Mouse (Mus musculus) stomach, embryonic 14.5 days (tissue): Measurements from ENCODE around the gene Igflr1. TPM values are rescaled to one million over a fixed set of nuclear protein-coding genes. Genes with fewer than 3 reads are reported as not detected.
A peak's percentile ranks its signal among the peaks of the same experiment; 100 is the strongest.

ENCODE experiments used
- ATAC-seq: fragments of 200-750 bp; cut with Nextera tagmentation; 2 replicates; pipeline ENCODE4 v1.8.0; 2017; ENCODE audit warnings: low read depth, moderate TSS enrichment; ENCODE audit not compliant: insufficient number of reproducible peaks, insufficient read depth, low FRiP score
- H3K27ac ChIP-seq: fragments of 300-500 bp; sonication (generic); 2 replicates; pipeline ENCODE4 v1.5.1; 2014; ENCODE audit warnings: mild to moderate bottlenecking, low read length, moderate library complexity, mixed read lengths
- H3K27me3 ChIP-seq: fragments of 300-500 bp; sonication (generic); 2 replicates; pipeline ENCODE4 v1.6.1; 2014; ENCODE audit warnings: low read length, control low read depth, mixed read lengths; ENCODE audit not compliant: control insufficient read depth, insufficient read depth
- H3K36me3 ChIP-seq: fragments of 300-500 bp; sonication (generic); 2 replicates; pipeline ENCODE4 v1.6.1; 2014; ENCODE audit warnings: mild to moderate bottlenecking, control low read depth, low read length, moderate library complexity, mixed read lengths; ENCODE audit not compliant: control insufficient read depth, insufficient read depth
- H3K4me1 ChIP-seq: fragments of 300-500 bp; sonication (generic); 2 replicates; pipeline ENCODE4 v1.6.1; 2014; ENCODE audit warnings: low read length, control low read depth, mixed read lengths; ENCODE audit not compliant: control insufficient read depth, insufficient read depth
- H3K4me2 ChIP-seq: fragments of 300-500 bp; sonication (generic); replicated peaks from 2 replicates; pipeline ENCODE4 v1.6.1; 2014; ENCODE audit warnings: low read depth, low read length, control low read depth
- H3K4me3 ChIP-seq: fragments of 300-500 bp; sonication (generic); 2 replicates; pipeline ENCODE4 v1.5.1; 2014; ENCODE audit warnings: low read depth, low read length, control low read depth
- H3K9ac ChIP-seq: fragments of 300-500 bp; sonication (generic); replicated peaks from 2 replicates; pipeline ENCODE4 v1.6.1; 2014; ENCODE audit warnings: low read depth, mild to moderate bottlenecking, control low read depth, low read length, moderate library complexity, mixed read lengths
- H3K9me3 ChIP-seq: fragments of 300-500 bp; sonication (generic); 2 replicates; pipeline ENCODE4 v1.6.1; 2016; ENCODE audit warnings: low read depth, low read length, control low read depth; ENCODE audit not compliant: control insufficient read depth
- WGBS: fragments of 180-500 bp; shearing (Covaris S2); extraction: QIAGEN DNeasy Blood & Tissue Kit; methylation state at CpG from one replicate; pipeline ENCODE4 v1.1.7; 2014; 5-methylcytosine and 5-hydroxymethylcytosine counted together
- polyA plus RNA-seq: library from polyadenylated mRNA; unstranded; fragments of >200 nt; fragmentation: Nextera tagmentation; extraction: Ambion mirVana; gene quantifications from 2 replicates; pipeline ENCODE4 v1.2.1, GENCODE M21; 2014

Igflr1 gene
- polyA plus RNA-seq, 1 experiment from 2014 or later, result 1.3 TPM

DNA sequence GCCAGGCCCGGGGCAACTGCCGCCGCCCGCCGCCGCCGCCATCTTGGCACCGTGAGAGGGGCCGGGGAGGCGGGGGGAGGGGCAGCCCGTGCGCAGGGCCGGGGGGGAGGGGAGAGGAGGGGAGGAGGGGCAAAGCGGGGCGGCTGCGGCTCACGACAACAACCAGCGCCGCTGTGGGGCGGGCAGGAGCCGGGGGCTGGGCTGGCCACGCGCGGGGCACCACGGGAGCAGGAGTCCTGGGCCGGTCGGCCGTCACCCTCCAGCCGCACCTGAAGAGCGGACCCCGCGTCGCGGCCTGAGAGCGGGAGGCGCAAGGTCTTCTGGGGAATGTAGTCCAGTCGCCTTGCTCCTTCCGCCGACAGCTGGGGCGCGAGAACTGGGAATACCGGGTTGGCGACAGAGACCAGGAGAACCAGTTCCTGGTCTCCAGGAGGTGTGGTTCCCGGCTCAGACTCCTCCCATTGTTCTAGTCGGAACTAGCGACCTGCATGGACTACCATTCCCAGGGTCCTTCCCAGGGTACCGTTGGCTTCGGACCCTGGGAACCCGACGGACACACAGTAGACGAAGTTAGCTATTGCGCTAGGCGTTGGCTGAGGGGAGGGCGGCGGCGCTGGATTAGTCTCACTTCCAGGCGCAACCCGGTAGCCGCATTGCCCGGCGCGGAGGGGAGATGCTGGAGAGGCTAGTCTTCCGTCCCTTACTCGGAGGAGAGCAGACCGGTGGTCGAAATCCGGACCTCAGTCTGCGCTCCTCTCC lies 23.6 kb downstream of the Igflr1 start, which contains the start of gene Kmt2b:
Gene Kmt2b (minus strand): TSS at position 51 of the 759 bp plus-strand sequence.
- Histone ChIP-seq H3K36me3 (peaks cover 29% of the 10 kb centered on the region), H3K27me3 (no peaks in the 10 kb centered on the region), H3K9ac (peak within 1 kb of the TSS; percentile 90), H3K4me1 (peaks cover 17% of the 10 kb centered on the region; the same call in 1 of the 2 replicates), H3K4me3 (peak within 1 kb of the TSS; percentile 91), H3K4me2 (peak within 1 kb of the TSS; percentile 94), H3K9me3 (no peaks in the 10 kb centered on the region), H3K27ac (peak within 1 kb of the TSS; percentile 91)
- ATAC-seq, result peak; percentile 96
- 0% methylated on average over 48 of the region's 68 CpGs for WGBS

DNA sequence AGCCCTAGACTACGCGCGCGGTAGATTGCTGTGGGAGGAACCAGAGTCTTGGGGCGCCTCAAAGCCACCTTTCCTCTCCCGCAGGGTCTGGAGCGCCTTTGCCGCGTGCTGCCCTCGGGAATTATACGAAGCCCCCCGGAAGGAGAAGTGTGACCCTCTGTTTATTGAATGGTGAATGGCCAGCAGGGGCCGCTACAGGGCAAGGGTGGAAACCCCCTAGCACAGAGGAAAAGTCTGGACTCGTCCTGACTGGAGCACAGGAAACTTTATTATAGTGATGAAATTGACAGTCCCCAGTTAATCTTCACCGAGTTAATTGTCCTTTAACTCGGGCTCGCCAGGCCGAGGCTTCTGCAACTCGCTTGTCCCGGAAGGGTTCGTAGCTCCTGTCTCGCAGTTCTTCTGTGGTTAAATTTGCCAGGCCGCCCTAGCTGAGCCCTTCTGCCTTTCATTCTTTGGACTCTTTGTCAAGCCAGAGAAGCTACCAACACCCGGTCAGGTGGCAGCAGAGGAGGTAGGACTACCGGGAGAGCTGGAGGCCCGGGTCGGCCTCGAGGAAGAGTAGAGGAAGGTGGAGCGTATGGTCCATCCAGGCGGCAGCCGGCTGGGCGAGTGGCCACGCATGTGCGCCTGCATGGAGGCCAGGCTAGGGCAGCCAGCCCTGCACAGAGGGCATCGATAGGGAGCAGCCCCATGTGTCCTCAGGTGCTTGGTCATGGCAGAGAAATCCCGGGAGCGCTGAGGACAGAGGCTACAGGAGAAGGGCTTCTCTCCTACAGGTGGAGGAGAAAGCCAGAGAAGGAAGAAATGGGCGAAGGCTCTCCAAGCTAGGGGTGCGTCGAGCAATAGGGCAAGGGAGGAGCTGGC lies 24.4 kb downstream of the Igflr1 start:
- Histone ChIP-seq H3K4me3 (peak overlapping the region; percentile 91), H3K9me3 (no peaks in the 10 kb centered on the region), H3K36me3 (peaks cover 20% of the 10 kb centered on the region), H3K9ac (no peak overlapping the region), H3K27ac (peak overlapping the region; percentile 64; the same call in 1 of the 2 replicates), H3K27me3 (no peaks in the 10 kb centered on the region), H3K4me2 (peak overlapping the region; percentile 54), H3K4me1 (peaks cover 17% of the 10 kb centered on the region; the same call in 1 of the 2 replicates)
- ATAC-seq, result peak; percentile 60
- WGBS, result 24% methylated on average over 40 of the region's 40 CpGs

DNA sequence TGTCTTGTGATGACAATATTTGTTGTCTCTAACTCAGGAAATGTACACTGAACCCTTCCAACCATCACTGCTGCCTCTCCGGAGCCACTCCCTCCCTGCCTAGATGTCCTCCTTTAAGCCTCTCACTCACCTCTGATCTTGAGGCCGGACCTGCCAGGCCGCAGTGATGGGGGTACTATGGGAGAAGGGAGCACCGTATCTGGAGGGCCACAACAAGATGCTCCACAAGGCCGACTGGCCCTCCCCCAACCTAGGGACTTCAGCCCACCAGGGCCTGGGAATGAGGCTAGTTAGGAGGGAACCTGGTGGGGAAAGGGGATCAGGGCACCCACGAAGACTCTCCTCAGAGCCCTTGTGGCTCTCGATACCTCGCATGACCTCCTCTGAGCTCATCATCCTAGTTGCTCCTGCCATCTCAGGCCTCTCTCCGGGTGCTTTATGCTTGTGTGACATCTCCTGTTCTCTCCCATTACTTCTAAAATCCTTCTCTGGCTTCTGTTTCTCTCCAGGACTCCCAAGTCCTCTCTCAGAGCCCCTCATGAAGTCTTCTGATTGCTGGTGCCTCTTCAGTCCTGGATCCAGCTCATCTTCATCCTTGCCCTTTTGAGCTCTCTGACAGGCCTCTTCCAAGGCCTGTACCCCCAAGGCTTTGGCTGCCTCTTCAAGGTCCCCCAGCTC lies 25.8 kb downstream of the Igflr1 start:
- Histone ChIP-seq H3K9ac (no peak overlapping the region), H3K36me3 (peaks cover 6% of the 10 kb centered on the region), H3K4me2 (no peak overlapping the region)

DNA sequence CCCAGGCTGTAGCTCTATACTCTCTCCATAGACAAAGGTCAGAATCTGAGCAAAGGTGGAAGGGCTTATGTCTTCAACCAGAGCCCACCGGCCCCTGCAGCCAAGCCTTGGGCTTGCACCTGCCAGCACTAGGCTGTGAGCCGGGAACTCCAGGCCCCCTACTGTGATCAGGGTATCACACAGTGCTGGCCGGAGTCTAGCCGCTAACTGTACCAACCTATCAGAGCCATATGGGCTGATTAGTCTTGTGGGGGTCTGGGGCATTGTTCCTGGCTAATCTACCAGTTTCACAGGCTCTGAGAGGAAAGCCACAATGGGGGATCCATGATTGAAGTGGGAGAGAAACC lies 26.4 kb downstream of the Igflr1 start:
- peaks cover 1% of the 10 kb centered on the region; the same call in 1 of the 2 replicates for H3K36me3 ChIP-seq
- ATAC-seq, result no peak
- no peak overlapping the region for H3K4me3 ChIP-seq
- H3K27ac ChIP-seq, result no peak overlapping the region
- 68% methylated on average over 4 of the region's 4 CpGs for WGBS
- no peaks in the 10 kb centered on the region for H3K9me3 ChIP-seq
- H3K4me1 ChIP-seq, result peaks cover 15% of the 10 kb centered on the region; the same call in 1 of the 2 replicates
- no peak overlapping the region for H3K4me2 ChIP-seq
- no peak overlapping the region for H3K9ac ChIP-seq
- no peaks in the 10 kb centered on the region for H3K27me3 ChIP-seq

More for the DNA sequence above, 25.8 kb downstream of the Igflr1 start:
- 84% methylated on average over 9 of the region's 9 CpGs for WGBS
- Histone ChIP-seq H3K4me3 (no peak overlapping the region), H3K9me3 (no peaks in the 10 kb centered on the region), H3K4me1 (peaks cover 17% of the 10 kb centered on the region; the same call in 1 of the 2 replicates), H3K27me3 (no peaks in the 10 kb centered on the region), H3K27ac (no peak overlapping the region)
- no peak for ATAC-seq

DNA sequence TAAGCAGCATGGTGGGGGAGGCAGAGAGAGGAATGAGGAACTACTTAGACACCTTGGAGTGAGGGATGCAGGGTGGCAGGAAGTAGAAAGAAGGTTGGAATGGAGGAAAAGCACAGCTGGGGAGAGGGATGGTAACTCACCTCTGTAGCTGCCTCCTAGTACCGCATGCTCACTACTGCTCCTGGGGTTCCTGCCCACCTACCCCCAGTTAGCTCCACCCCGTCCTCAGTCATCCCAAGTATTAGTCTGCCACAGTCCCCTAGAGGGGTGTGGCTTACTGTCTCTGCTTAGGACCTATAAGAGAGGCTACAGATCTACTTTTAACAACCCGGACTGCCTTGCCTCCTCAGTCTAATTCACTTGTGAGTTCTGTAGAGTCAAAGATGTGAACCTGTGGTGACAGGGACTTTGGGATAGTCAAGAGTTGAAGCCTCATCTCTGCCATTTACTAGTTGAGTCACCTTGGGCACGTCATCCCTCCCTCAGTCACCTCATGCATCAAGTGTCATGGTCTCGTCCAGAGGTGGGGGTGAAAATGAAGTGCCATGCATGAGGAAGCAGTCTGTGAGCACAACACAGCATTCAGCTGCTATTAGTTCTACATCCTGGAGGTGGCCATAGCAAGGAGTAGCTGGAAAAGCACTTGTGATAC lies 27.7 kb downstream of the Igflr1 start:
- Histone ChIP-seq H3K9ac (no peak overlapping the region), H3K9me3 (no peaks in the 10 kb centered on the region), H3K27ac (no peak overlapping the region), H3K27me3 (no peaks in the 10 kb centered on the region), H3K4me3 (no peak overlapping the region), H3K36me3 (no peaks in the 10 kb centered on the region), H3K4me2 (no peak overlapping the region), H3K4me1 (peaks cover 5% of the 10 kb centered on the region; the same call in 1 of the 2 replicates)
- ATAC-seq, result no peak
- WGBS, result 45% methylated on average over 5 of the region's 5 CpGs

DNA sequence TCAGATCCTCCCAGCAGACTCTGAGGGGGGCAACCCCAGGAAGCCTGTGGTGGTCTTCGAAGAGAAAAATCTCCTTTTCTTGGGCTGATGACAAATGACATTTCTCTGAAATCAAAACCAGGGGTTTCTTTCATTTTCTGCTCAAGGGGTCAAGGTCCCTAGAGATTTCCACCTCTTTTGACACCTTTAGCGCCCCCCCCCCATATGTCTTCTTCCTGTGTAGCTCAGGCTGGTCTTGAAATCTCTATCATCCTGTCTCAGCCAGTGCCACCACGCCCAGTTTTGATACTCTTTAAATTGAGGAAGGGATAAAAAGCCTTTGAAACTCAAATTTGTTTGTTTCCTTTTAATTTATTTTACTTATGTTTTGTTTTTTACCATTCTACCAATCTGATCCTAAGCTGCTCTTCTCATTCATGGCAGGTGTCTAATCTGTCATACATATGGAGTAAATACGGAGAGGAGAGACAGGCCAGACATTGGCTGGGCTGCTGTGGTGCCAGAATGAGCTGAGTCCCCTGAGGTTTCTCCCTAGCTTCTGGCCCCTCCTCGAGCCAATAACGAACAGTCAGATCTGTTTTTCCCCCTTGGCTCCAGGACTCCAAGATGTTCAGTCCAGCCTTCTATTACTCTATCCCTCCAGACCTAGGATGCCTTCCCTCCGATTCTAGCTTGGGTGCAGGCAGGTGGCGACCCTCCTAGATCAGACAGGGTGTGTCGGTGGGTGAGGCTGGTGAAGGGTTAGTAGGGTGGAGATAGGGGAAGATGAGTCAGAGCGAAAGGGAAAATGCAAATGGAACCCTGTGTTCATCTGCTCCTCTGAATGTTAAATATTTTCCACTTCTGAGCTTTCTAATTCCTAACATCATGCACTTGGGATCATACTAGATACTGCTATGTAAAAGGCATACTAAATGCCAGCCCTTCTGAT lies 28.6 kb downstream of the Igflr1 start:
- WGBS, result 76% methylated on average over 10 of the region's 10 CpGs
- no peak overlapping the region for H3K4me3 ChIP-seq
- H3K9ac ChIP-seq, result no peak overlapping the region
- no peak for ATAC-seq
- no peaks in the 10 kb centered on the region for H3K9me3 ChIP-seq
- no peak overlapping the region for H3K27ac ChIP-seq
- H3K36me3 ChIP-seq, result no peaks in the 10 kb centered on the region
- H3K27me3 ChIP-seq, result no peaks in the 10 kb centered on the region
- H3K4me1 ChIP-seq, result peaks cover 5% of the 10 kb centered on the region; the same call in 1 of the 2 replicates
- H3K4me2 ChIP-seq, result no peak overlapping the region

DNA sequence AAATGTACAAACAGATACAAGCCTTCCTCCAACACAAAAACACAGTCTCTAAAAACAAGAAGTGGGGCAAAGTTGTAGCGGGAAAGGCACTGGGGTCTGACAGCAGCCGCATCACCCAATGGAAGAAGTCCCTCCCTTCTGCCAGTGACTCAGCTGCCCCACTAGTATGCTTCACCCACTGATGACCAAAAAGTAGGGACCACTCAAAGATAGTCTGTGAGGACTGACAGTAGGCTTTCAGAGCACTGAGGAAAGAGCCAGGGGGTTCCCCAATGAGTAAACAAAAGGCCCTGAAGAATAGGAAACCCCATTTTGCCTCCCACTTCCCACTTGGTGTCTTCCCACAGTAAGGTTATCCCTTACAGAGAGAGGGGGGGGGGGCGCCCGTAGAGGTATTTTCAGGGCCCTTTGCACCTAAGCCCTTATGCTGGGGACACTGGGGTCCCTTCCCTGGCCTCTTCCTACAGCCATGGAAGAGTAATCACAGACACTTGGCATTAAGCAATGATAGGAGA lies 29.3 kb downstream of the Igflr1 start:
- H3K36me3 ChIP-seq, result no peaks in the 10 kb centered on the region
- H3K4me1 ChIP-seq, result peaks cover 5% of the 10 kb centered on the region; the same call in 1 of the 2 replicates
- no peaks in the 10 kb centered on the region for H3K27me3 ChIP-seq
- ATAC-seq, result no peak
- no peak overlapping the region for H3K4me2 ChIP-seq
- no peaks in the 10 kb centered on the region for H3K9me3 ChIP-seq
- H3K27ac ChIP-seq, result no peak overlapping the region
- no peak overlapping the region for H3K9ac ChIP-seq
- WGBS, result 68% methylated on average over 4 of the region's 4 CpGs
- no peak overlapping the region for H3K4me3 ChIP-seq
